Mouse (Mus musculus): ENCODE results near the gene Rnf144a.

DNA sequence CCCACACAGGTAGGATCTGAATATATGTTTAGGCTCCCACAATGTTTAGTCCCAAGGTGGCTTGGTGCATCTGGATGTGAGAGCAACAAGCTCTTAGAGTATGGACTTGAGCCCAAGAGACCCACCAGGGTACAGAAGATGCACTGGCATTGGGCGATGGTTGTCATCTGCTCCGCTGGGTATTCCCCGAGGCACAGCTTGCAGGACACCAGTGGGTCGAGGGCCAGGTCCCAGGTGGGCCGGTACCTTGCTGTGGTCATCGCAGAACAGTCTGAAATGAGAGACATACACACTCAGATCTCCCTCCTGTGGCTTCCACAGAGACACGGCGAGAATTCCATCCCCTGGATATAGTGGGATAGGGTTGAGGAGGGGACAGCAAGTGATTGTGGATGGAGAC is 75.9 kb downstream of the Rnf144a start:
- TF ChIP-seq POLR2A (IDR thresholded peaks at IDR 0.05; ENCODE audit: extremely low read depth, insufficient read depth, low read length) (no peak), CTCF (IDR thresholded peaks at IDR 0.05; ENCODE audit: low read depth, low read length) (no peak)
